Mouse (Mus musculus) small intestine, adult 2 months (tissue): Measurements from ENCODE around the gene Fbxo48.

ENCODE experiments used
- CTCF ChIP-seq: fragments of 200-500 bp; IDR thresholded peaks from 2 replicates; pipeline ENCODE4 v1.5.1; 2012; ENCODE audit warnings: low read depth, mild to moderate bottlenecking, control low read depth, inconsistent platforms, low read length, moderate library complexity, mixed read lengths; ENCODE audit not compliant: insufficient replicate concordance, insufficient read length; ENCODE audit errors: extremely low read depth
- POLR2A ChIP-seq: fragments of 200-500 bp; IDR thresholded peaks from 2 replicates; pipeline ENCODE4 v1.6.1; 2012; ENCODE audit warnings: low read depth, mild to moderate bottlenecking, control low read depth, inconsistent platforms, low read length, moderate library complexity

DNA sequence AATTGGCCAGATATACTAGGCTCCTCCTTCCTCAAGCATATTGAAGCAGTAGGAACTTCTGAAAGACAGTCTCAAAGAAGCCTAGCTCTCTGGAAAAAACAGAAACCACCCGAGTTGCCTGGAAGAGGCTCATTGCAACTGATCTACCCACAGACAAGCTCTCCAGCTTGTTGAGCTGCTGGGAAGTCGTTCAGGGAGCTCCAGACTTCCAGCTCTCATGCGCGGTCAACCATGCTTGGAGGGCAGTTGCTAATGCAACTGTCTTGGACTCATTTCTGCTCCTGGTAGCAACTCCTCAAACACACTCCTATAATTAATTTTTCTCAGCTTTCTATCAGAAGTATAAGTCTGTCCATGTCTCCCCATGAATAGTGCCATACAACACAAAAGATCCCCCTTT lies 8.2 kb upstream of the Fbxo48 start:
- no peak for TF ChIP-seq POLR2A
- no peak for TF ChIP-seq CTCF
